Mouse (Mus musculus) cerebellum, postnatal 10 days (tissue): ENCODE measurements around the gene Entpd5.

Experiments
- DNase-seq, 2 experiments: peaks; one replicate each; pipeline ENCODE4 v3.0.0; 2021; ENCODE audit warnings: mixed read lengths in 2 of 2

Entpd5 gene

DNA sequence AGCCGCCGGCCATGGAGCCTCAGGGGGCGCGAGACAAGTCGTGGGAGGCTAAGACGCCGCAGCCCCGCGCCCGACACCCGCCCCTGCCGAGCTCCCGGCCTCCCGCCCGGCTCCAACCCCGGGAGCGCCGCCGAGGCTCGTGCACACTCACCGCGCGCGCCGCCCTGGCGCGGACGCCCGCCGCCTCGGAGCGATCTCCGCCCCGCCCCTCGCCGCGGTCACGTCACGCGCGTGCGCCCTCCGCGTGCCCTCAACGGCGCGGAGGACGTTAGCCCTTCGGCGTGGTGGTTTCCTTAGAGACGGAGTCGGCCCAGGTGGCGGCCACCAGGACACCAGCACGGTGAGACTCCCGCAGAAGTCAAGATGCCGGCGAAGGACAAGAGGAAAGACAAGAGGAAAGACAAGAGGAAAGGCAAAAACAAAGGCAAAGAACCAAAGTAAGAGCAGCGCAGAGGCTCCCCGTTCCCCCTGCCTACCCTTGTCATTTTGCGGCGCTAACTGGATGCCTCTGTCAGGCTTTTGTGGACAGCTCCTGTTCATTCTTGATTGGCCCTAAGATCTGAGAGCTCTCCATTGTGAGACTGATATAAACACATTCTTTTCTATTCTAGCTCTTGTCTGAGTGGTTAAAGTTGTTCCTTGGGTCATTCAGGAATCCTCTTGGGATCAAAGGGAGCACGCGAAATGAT, at the start of gene Entpd5, which contains the start of gene Bbof1:
Gene Entpd5, minus strand, starts transcription at position 211 of the 689 bp plus-strand sequence.
Gene Bbof1, plus strand, starts transcription at position 253 of the 689 bp plus-strand sequence.
- DNase-seq, result peak; percentile 96 to 97

DNA sequence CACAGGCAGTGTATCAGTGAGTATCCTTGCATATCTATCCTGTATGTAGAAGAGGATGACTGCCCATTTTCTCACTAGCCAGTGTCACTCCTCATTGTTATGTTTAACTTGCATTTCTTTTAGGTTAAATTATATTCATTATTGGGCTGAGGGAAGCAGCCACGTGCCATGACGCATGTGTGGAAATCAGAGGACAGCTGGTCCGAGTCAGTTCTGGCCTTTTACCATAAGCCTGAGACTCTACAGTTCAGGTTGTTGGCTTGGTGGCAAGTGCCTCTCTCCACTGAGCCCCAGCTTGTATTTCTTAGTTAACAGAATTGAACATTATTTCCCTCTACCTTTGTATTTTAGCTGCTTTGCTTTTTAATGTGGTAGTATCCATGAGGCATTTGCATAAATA, 48.1 kb upstream of the Entpd5 start:
- peak; percentile 15 to 16 for DNase-seq

DNA sequence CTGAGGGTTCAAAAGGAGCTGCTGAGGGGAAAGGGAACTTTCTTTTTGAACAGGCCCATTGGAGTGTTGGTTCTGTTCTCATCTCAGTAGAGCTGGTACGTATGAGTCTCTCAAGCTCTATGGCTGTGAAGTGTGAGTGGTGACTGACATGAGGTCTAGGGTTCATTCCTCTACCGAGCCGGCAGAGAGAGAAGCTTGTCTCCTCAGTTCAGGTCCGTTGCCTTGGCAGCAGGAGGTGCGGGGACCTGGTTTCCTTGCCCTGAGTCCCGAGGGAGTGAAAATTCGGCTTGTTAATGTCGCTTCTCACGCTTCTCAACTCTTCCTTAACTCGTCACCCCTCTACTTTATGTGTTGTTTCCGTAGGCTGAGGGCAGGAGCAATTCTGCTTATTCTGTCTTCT, 43.0 kb upstream of the Entpd5 start:
- peak; percentile 23 to 28 for DNase-seq

DNA sequence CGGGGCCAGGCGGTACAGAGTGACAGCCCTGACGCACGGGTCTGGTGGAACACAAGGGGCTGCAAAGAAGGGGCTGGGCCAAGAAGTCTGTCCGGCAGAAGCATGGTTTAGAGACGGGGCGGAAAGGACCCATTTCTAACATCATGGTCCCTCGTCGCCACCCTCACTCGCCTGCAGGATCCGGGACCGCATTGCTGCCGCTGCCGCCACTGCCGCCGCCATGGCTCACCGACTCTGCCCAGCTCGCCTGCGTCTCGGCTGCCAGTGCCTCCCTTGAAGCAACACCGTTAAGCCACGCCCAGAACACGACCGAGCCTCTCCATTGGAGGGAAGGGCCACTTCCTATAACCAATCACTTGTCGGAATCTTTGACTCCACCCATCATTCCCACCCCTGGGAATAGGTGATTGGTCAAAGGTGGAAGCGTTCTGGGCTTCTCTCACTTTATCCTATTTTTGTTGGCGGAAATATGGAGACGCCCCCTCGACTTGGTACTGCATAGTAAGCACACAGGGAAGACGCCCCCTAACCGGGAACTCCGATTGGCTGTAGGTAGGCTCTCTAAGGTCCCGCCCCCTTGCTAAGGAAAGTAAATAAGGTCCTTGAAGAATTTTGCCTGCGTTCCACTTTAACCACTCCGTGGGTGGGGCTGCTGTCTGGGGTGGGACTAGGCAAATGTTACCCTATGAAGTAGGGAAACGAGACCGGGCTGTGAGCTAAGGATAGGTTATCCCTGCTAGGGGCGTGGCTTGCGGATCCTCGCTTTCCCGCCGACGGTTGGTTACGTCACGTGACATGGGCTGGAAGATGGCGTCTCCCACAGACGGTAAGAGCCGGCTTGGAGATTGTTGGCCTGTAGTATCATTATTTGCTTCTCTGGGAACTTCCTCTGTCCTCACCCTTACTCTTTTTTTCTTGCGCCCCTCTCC, 42.2 kb upstream of the Entpd5 start, which contains the start of the genes Aldh6a1 and Lin52:
Gene Aldh6a1, minus strand, starts transcription at position 287 of the 929 bp plus-strand sequence.
Gene Lin52, plus strand, starts transcription at position 705 of the 929 bp plus-strand sequence.
- peak; percentile 97 to 98 for DNase-seq

DNA sequence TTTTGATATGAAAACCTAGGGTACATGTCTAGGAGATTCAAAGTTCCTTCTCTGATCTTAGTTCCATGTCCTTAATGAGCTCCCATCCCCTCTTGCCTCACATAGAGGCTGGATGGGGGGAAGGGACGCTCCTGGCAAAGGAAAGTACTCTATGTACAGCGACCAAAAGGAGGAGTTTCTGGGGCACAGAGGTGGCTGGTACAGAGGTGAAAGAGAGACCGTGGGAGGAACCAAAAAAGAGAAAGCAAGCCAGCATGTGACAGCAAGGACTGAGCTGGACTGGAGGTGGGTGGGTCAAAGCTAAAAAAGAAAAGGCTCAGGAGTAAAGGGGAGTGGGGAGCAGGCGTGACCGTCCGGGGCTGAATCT, 41.5 kb upstream of the Entpd5 start:
- DNase-seq, result peak in 1 of 2 experiments; percentile 48

DNA sequence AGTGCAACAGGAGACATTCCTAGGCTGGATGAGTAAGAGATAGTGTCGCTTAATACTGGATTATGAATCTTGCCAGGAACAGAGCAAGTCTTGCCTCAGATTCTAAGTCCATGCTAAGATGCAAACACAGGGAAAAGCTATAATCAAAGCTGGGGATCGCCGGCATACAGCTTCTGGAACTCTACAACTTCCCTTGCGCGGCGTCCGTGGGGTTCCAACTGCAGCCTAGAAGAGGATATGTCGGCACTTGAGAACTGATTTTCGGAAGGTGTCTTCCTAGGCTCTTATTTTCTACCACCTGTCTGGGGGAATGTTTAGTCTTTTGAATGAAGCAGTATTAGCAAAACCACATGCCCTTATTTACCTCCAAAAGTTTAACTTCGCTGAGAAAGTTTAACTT, 41.1 kb upstream of the Entpd5 start:
- DNase-seq, result peak in 1 of 2 experiments; percentile 9

DNA sequence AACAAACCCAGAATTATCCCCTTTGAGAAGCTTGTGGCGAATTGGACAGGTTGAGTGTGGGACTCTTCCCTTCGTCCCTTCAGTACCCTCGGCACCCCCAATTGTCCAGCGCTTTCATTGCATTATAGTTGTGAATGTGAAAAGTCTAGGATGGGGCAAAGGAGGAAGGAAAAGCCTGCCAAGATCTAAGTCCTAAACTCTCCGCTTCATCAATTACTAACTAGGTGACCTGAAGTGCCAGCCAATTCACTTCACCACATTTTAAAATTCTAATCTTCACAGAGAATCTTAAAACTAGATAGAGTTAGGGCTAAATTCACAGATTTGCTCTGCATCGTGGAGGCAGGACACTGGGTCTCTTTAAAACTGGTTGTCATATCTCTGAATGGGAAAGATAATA, 39.4 kb upstream of the Entpd5 start:
- no peak for DNase-seq

DNA sequence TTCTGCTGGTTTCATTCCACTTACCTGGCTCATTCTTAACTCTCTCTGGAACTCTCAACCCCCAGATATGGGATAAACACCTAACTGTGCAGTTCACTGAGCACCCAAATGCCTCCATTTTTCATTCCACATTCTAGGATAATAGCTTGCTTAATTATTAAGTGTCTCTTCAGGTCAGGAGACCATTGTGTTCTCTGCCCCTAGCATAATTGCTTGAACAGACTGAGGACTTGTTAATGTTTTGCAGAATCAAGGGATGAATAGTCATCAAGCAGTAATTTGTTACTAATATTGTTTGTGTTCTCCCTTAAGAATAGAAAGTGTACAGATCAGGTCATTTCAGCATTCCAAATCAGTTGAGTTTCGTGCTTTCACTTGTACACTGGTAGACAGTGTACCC, 38.6 kb upstream of the Entpd5 start:
- DNase-seq, result no peak

DNA sequence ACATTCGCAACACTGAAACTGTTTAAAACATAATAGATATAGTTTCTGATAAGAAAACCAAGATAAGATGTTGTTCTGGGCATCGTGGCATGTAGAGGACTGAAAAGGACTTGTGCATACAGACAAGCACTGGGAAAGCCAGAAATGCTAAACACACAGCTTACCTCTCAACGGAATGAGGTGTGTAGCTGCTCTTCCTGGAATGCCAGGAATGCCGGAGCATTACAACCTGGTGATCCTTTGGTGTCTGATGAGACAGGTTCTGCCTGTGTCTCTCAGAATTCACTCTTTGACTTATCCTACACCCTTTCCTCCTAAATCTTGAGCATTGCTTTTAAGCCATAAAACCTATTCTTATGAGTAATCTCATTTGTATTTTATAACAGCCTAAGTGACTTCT, 33.7 kb upstream of the Entpd5 start:
- no peak for DNase-seq

DNA sequence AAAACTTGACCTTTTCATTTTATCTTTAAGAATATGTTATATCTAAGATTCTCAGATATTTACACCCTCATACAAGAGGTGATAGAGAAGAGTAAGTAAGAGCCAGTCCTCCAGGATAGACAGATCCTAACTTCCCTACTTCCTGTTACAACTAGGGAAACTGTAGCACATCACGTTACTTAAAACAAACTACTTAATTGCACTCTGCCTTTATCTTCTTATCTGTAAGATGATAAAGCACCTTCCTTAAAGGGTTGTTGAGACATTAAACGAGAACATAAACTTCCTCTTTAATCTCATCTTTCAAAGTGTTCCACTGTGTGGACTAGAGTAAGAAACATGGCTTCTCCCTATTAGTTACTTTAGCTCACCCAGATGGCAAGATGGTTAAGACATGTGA, 29.9 kb upstream of the Entpd5 start:
- DNase-seq, result no peak

DNA sequence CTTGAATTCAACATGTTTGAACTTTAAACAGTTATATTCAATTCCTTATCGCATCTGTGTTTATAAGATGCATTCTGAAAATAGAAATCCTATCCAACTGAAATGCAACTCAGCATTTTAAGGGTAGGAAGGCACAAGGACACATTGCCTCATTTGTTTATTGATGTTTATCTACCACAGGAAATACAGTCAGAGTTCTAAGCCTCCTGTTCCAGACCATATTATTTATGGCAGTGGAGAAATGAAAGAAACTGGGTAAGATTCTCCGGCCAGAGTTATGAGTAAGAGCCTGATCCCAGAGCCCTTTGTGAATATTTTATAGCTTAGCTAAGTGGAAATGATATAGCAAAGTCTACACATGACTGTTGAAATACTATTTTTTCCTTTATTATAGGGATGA, 21.0 kb upstream of the Entpd5 start:
- no peak for DNase-seq

DNA sequence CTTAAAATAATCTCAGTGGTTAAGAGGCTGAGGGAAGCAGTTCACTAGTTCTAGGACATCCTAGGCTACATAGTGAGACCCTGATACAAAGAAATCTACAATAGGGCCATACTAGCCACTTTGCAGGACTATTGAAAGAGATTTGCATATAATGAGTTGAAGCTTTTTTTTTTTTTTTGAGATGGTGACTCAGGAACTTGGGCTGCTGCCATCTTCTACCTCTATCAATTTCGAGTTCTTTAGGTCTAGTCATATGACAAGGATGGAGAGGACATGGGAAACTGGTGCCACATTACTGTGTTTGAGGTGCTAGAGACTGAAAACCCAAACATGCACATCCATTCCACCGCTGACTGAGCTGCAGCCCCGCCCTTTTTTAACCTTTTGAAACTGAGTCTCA, 15.2 kb upstream of the Entpd5 start:
- DNase-seq, result no peak

DNA sequence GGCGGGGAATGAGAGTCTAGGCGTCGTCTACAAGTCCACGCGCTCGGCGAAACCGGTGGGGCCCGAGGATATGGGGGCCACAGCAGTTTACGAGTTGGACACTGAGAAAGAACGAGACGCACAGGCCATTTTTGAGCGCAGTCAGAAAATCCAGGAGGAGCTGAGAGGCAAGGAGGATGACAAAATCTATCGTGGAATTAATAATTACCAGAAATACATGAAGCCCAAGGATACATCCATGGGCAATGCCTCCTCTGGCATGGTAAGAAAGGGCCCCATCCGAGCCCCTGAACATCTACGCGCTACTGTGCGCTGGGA, 8.7 kb upstream of the Entpd5 start:
- no peak for DNase-seq

DNA sequence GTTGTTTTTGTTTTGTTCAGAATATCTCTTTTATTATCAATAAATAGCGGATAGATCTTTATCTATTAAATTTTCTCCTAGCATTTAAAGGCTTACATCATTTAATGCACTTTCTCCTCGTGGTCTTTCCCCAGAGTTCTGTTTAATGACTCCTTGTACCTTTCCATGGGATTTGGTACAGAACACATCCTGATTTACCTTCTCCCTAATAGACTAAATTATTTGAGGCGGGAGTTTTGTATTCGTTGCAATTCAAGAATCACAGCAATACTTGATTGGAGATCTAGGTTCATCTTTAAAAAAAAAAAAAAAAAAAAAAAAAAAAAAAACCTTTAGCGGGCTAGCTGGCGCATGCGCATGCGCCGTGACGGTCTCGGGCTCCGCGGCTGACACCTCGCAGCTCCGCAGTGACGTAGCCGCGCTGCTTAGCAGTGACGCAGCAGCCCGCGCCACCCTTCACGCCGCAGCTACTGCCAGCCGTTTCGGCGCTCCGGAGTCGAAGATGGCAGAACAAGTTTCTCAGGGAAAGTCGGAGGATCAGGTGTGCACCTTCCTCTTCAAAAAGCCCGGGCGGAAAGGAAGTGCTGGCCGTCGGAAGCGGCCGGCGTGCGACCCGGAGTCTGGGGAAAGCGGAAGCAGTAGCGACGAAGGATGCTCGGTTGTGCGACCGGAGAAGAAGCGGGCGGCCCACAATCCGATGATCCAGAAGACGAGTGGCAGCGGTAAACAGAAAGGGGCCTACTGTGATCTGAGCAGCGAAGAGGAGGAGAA, 8.2 kb upstream of the Entpd5 start, which contains the start of gene Rnf113a2:
Gene Rnf113a2, plus strand, starts transcription at position 363 of the 771 bp plus-strand sequence.
- peak; percentile 92 to 94 for DNase-seq

DNA sequence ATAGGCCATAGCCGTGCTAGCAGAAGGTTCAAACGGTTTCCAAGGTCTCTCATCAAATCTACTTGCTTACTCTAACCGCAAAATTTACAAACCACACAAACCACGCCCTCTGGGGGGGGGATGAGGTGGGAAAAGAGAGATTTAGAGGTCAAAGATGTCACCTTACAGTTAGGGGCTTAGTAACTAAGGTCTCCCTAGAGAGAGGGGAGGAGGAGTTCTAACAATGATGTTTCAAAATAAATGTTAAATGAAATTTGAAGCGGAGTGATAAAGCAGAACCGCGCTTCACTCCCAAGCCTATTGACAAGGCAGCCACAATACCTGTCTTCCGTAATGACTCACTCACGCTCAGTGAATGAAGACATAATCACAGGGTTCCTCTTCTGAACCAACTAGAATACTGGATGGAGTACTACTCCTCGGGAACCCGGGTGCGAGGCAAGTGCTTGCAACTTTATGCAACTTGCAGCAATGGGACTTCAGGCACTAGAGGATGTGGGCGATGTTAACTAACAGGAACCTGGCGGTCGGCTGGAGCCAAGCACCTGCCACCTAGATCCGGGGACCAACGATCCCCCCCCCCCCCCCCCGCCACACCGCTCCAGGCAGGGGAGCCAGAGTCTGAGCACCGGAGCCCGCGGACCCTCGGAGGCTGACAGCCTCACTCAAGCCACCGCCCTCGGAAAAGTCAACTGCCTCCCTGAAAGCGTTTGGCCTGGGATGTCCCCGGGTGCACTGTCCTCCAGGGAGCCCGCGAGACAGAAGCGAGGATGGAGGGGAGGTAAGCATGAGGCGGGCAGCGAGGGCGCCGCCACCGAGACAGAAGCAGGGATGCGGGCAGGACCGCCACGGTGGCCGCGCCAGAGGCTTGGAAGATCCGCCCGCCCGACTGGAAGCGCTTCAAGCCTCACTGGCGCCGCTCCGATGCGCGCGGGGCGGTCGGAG, 683 bp downstream of the Entpd5 start:
- peak; percentile 29 to 54 for DNase-seq

DNA sequence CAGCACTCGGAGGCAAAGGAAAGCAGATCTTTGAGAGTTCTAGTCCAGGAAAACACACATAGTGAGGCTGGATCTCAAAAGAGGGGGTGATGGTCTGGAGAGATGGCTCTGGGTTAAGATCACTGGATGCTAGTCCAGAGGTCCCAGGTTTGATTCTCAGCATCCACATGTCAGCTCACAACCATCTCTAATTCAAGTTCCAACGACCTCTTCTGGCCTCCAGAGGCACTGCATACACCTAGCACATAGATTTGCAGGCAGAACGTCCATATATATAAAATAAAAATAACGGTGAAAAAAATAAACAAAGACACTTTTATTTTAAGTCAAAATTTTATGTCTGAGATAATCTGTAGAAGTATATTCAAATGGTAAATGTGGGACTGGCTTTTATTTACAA, 1.6 kb downstream of the Entpd5 start:
- no peak for DNase-seq

DNA sequence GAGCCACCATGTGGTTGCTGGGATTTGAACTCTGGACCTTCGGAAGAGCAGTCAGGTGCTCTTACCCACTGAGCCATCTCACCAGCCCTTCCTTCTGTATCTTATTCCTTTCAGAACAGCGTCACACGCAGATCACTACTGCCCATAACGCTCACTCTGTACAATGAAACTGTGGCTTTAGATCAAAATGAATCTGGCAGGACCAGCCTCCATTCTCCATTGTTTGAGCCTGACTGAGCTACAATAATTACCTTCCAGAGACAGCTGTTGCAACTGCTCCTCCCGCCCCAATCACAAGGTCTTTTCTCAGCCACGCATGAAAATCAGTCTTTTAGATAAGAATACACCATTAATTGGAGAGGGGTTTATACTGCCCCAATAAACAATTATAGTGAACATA, 4.3 kb downstream of the Entpd5 start:
- DNase-seq, result no peak

DNA sequence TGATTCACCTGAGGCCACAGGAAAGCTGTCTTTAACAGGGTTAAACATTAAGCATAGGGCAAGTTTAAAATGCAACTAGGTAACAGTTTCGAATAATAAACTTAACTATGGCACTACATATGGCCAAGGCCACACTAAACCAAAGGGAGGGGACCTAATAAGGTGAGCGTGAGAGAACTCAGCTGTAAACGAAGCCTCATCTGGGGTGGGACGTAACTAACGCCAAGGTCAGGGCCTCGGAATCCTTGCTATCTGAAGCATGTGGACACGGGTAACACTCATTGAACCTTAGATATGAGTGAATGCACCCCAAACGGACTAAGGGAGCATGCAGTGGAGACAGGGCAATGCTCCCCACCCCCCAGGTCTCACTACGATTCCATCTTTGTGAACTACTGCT, 5.9 kb downstream of the Entpd5 start:
- no peak for DNase-seq

DNA sequence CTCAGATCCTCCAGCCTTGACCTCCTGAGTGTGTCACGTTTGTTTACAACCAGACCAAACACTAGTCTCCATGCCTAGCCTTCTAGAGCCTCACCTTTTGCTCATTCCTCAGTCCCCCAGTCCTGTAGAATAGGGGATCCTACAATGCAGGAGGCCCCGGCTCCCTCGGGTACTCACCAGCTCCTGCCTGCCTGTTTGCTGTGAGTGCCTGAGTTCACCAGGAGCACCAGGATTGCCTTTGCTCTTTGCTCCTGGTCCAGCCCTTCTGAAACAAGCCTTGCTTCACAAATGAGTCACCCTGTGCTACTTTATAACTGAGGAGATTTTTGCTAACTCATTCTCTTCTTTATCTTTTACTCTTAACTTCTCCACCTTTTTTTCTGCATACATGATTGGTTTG, 8.2 kb downstream of the Entpd5 start:
- DNase-seq, result no peak

DNA sequence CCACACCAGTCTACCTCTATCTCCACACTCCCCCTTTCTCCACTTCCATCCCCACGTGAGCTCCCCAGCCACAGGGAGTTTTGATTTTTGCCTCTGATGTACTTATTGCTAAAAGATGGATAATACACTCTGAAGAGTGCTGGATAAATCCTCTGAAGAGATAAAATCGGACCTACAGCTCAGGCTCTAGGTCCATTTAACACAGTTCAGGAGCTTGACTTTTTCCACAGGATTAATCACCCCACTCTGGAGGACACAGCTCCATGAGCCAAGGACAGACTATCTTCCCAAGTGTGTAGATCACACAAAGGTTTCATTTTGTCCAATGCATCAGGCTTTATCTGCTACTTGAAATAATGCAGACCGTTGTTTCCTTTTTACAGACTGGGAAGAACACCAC, 8.8 kb downstream of the Entpd5 start:
- no peak for DNase-seq

DNA sequence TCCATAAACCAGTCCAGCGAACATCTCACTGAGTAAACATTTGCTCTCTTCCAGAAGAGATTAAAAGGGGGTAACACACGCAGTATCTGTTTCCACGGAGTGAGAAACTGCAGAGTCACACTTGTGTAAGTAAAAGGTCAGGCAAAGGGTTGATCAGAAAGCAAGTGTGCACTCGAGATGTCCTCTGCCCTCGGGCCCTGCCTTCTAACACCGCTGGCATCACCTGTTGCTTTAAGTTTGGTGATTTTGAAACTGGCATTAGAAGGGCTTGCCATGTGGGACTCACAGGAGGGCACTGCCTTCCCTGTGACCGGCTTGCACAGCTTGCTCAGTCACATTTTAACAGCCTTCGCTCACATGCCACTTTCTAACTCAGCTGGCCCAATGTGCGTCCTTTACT, 9.2 kb downstream of the Entpd5 start:
- no peak for DNase-seq

DNA sequence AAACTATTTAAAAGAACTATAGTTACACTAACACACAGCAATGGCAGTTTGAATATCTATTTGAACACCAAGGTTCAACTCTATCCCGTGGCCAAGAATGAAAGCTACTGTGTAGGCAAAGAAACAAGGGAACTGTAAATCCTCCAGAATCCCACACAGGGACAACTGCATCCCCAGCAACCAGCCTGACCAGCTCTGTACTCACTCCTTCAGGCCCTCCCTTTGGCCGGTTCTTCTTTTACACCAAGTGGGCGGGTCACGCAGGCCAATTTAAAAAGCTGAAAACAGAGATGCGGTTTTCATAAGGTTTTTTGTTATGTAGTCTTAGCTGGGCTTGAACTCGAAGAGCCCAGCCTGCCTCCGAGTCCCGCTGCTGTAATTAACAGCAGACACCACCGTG, 9.7 kb downstream of the Entpd5 start:
- no peak for DNase-seq
